Mouse (Mus musculus) ES-E14 (cell line): ENCODE results near the gene Il17d. TPM values are rescaled to one million over a fixed set of nuclear protein-coding genes. Genes with fewer than 3 reads are reported as not detected.

Experiments
- DNase-seq: peaks from one replicate; pipeline ENCODE4 v3.0.0-alpha.2; 2013; ENCODE audit warnings: low read depth, low spot score
- H3K27ac ChIP-seq: 2 replicates; pipeline ENCODE4 v1.5.1; 2012; ENCODE audit warnings: low read depth, mild to moderate bottlenecking, low read length, moderate library complexity, mixed read lengths; ENCODE audit not compliant: poor library complexity, insufficient read depth, severe bottlenecking
- H3K36me3 ChIP-seq: 2 replicates; pipeline ENCODE4 v1.6.1; 2012; ENCODE audit warnings: mild to moderate bottlenecking, low read length, moderate library complexity, mixed read lengths; ENCODE audit not compliant: control insufficient read depth, poor library complexity, insufficient read depth, severe bottlenecking
- H3K4me1 ChIP-seq, 2 experiments: fragments of 150-350 bp in 1 of 2; sonication (generic) in 1 of 2; 2 replicates each; pipeline ENCODE4 v1.6.1; 2012; ENCODE audit warnings: low read length in 2 of 2, mild to moderate bottlenecking in 1 of 2, mixed read lengths in 1 of 2; ENCODE audit not compliant: control insufficient read depth in 2 of 2, insufficient read depth in 2 of 2, poor library complexity in 1 of 2
- H3K4me3 ChIP-seq, 2 experiments: fragments of 150-350 bp in 1 of 2; sonication (generic) in 1 of 2; 2 replicates each; pipeline ENCODE4 v1.5.1; 2012; ENCODE audit warnings: low read length in 2 of 2, low read depth in 1 of 2, mild to moderate bottlenecking in 1 of 2, mixed read lengths in 1 of 2; ENCODE audit not compliant: insufficient read depth in 1 of 2, poor library complexity in 1 of 2, severe bottlenecking in 1 of 2
- H3K9ac ChIP-seq: 2 replicates; pipeline ENCODE4 v1.6.1; 2012; ENCODE audit warnings: low read depth, mild to moderate bottlenecking, low read length, mixed read lengths; ENCODE audit not compliant: poor library complexity, insufficient read depth, severe bottlenecking
- H3K9me3 ChIP-seq: fragments of 150-350 bp; sonication (generic); 2 replicates; pipeline ENCODE4 v1.6.1; 2012; ENCODE audit warnings: low read depth, mild to moderate bottlenecking, low read length; ENCODE audit not compliant: control insufficient read depth, insufficient read depth
- CHD2 ChIP-seq: IDR thresholded peaks from 2 replicates; pipeline ENCODE4 v1.6.1; 2014; ENCODE audit warnings: mild to moderate bottlenecking, low read depth, low read length, inconsistent platforms
- HCFC1 ChIP-seq: IDR thresholded peaks from 2 replicates; pipeline ENCODE4 v1.6.1; 2012; ENCODE audit warnings: low read length, inconsistent platforms, borderline replicate concordance; ENCODE audit not compliant: insufficient read depth
- MAFK ChIP-seq: IDR thresholded peaks from 2 replicates; pipeline ENCODE4 v1.6.1; 2014; ENCODE audit warnings: mild to moderate bottlenecking, low read depth, low read length, inconsistent platforms; ENCODE audit not compliant: insufficient read depth
- ZC3H11A ChIP-seq: IDR thresholded peaks from 2 replicates; pipeline ENCODE4 v1.6.1; 2012; ENCODE audit warnings: low read depth, mild to moderate bottlenecking, inconsistent platforms, low read length, borderline replicate concordance
- ZNF384 ChIP-seq: IDR thresholded peaks from 2 replicates; pipeline ENCODE4 v1.6.1; 2012; ENCODE audit warnings: low read depth, low read length, inconsistent platforms
- in situ Hi-C, 2 experiments: fragments of 600-800 bp; cut with MboI; formaldehyde crosslinking; loops; one replicate each; pipeline ENCODE4 v1.15.1; 2025; ENCODE audit warnings: low sequenced_read_pairs in 2 of 2, inconsistent platforms in 1 of 2; ENCODE audit not compliant: unreplicated experiment in 2 of 2
- total RNA-seq: library from RNA; depleted of rRNA; stranded (reverse); fragments of 300-350 nt; gene quantifications from 2 replicates; pipeline ENCODE4 v1.2.3, GENCODE M21; 2012

Gene Il17d
- total RNA-seq, 1 experiment = 2.6 TPM

GRCm38 (mm10) chr14:57527598-57527997 lies 3.0 kb downstream of the Il17d start:
- Histone ChIP-seq H3K9ac (no peak overlapping the region), H3K4me3 (no peak overlapping the region), H3K4me1 (peaks cover 5 to 39% of the 10 kb centered on the region in 2 experiments), H3K27ac (peak overlapping the region; percentile 16; the same call in 1 of the 2 replicates), H3K36me3 (peaks cover 6% of the 10 kb centered on the region; the same call in 1 of the 2 replicates), H3K9me3 (no peaks in the 10 kb centered on the region)
- TF ChIP-seq ZNF384 (no peak), CHD2 (no peak)
- no peak for DNase-seq
- in situ Hi-C loops = no loop called here

DNA sequence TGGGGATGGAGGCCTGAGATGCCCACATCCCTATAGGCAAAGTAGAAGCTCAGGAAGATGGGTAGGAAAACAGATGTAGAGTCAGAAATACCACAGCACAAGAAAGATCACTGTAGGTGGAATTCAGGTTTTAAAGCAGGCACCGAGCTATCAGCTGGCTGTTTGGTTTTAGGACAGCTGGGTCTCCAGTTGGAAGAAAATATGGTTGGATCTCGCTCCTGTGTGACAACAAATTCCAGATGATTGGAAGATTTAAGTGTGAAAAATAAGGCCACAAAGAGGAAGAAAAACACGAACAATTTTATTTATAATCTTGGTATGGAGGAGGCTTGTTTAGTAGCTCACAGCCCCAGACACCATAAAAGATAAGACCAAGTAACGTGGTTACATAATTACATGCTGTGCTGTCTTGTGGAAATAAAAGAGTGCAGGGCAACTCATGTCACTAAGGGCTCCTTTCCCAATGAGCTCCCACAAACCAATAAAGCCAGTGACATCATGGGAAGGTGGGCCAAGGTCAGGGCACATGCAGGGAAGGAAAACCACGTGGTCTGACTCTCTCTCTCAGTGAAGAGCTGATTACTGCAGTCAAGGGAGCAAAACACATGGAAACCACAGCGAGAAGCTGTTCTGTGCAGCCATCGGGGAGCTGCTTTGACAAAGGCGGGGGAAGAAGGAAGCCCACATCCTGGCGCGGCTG lies 4.7 kb downstream of the Il17d start:
- Histone ChIP-seq H3K4me3 (peak overlapping the region; percentile 5 to 26; a peak in 3 of 4 replicates), H3K9me3 (no peaks in the 10 kb centered on the region), H3K9ac (peak overlapping the region; percentile 63; the same call in 1 of the 2 replicates), H3K36me3 (no peaks in the 10 kb centered on the region), H3K4me1 (peaks cover 5 to 41% of the 10 kb centered on the region in 2 experiments), H3K27ac (peak overlapping the region; percentile 93)
- TF ChIP-seq MAFK (no peak), ZNF384 (no peak), HCFC1 (no peak), ZC3H11A (no peak), CHD2 (no peak)
- in situ Hi-C loops = no loop called here
- DNase-seq = no peak

DNA sequence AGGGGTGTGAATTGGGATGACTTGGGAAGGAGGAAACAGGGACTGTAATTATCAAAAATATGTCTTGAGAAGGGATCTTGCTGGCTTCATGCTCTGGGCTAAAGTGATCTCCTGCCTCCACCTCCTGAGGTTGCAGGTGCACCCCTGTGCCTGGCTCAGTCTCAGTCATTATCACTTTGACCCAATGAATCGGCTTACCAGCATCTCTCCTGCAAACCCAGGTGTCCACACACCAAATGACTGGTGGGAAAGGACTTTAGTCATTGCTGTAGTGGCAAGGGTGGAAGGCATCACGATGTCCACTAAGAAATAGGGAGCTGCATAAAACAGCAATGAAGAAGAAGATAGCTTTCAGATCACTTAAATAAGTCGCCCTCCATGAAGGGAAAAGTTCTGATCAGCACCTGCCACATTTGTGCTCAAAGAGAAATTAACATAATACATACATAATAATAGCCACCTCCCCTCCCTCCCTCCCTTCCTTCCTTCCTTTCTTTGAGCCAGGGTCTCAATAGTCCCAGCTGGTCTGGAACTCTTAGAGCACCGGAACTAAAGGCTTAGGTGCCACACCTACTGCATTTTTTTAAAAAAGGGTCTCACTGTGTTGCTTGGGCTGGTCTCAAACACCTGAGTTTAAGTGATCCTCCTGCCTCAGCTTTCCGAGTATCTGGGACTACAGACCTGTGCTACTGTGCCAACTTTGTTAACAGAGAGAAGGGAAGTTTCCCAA lies 5.4 kb downstream of the Il17d start:
- Histone ChIP-seq H3K4me3 (peak overlapping the region; percentile 5 to 27; a peak in 3 of 4 replicates), H3K9ac (peak overlapping the region; percentile 74; the same call in 1 of the 2 replicates), H3K4me1 (peaks cover 5 to 48% of the 10 kb centered on the region in 2 experiments), H3K36me3 (no peaks in the 10 kb centered on the region), H3K27ac (peak overlapping the region; percentile 97), H3K9me3 (no peaks in the 10 kb centered on the region)
- DNase-seq = no peak
- in situ Hi-C loops = no loop called here
- TF ChIP-seq CHD2 (no peak), HCFC1 (no peak), ZNF384 (peak; percentile 92), ZC3H11A (no peak), MAFK (no peak)

- DNase-seq = no peak
- in situ Hi-C loops = no loop called here
- Histone ChIP-seq H3K9me3 (no peaks in the 10 kb centered on the region), H3K27ac (no peak overlapping the region), H3K9ac (no peak overlapping the region), H3K4me3 (no peak overlapping the region), H3K36me3 (no peaks in the 10 kb centered on the region), H3K4me1 (peaks cover 8 to 53% of the 10 kb centered on the region in 2 experiments; a peak in 3 of 4 replicates)
- TF ChIP-seq CHD2 = no peak
- TF ChIP-seq HCFC1 = no peak
- TF ChIP-seq MAFK = no peak
Measured at GRCm38 (mm10) chr14:57532577-57532976, 8.0 kb downstream of the Il17d start.

- in situ Hi-C loops = no loop called here
Measured at GRCm38 (mm10) chr14:57533214-57533613, 8.6 kb downstream of the Il17d start.

More at GRCm38 (mm10) chr14:57533214-57533613, 8.6 kb downstream of the Il17d start:
- Histone ChIP-seq H3K36me3 (no peaks in the 10 kb centered on the region), H3K4me1 (peaks cover 9 to 54% of the 10 kb centered on the region in 2 experiments; a peak in 3 of 4 replicates), H3K27ac (no peak overlapping the region), H3K9me3 (no peaks in the 10 kb centered on the region), H3K9ac (no peak overlapping the region), H3K4me3 (no peak overlapping the region)
- no peak for TF ChIP-seq ZNF384
- TF ChIP-seq ZC3H11A = 0 out of 2 replicates have a peak, but pooled peaks have one; percentile 35
- DNase-seq = no peak
